Mouse (Mus musculus): Measurements from ENCODE around the gene Hacd3.
"Not testable (repeated sequence)": the region's sequence is repeated elsewhere in the genome, so short reads cannot be mapped to it uniquely, and the experiment has no call there.

Gene Hacd3

GRCm38 (mm10) chr9:65016978-65017827 lies 4.3 kb downstream of the Hacd3 start:
- no peak for DNase-seq (ENCODE audit: low read depth, low spot score)

GRCm38 (mm10) chr9:65016241-65016977 lies 5.1 kb downstream of the Hacd3 start:
- DNase-seq (ENCODE audit: low read depth, low spot score) = no peak

DNA sequence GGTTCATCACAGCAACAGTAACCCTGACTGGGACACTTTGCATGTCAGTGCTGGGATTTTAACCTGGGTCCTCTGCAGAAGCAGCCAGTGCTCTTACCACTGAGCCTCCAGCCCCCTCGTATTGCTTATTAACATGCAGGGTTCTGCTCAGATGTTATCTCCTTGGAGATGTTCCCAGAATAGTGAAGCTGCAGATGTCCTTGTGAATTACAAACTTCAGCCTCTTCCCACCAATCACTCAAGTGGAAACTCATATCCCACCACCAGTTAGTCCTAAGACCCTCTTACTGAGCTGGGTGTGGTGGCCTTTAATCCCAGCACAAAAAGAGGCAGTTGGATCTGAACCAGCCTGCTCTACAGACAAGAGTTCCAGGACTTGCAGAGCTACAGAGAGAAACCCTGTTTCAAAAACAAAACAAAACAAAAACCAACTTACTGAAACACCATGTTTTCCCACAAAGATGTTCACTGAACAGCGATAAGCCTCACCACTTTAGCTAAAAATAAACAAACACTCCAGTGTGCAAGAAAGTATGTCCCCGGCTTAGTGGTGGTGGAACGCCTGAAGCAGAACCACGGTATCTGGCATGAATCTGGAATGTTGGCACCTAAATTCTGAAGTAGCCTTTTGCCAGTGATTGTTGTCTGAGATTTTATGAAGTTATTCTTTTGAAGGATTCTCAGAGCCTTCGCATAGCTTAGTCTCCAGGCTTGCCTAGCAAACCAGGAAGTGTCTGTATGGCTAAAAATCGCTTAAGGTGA lies 5.9 kb downstream of the Hacd3 start:
- DNase-seq (ENCODE audit: low read depth, low spot score) = no peak

- peak; percentile 18 for DNase-seq (ENCODE audit: low read depth, low spot score)
Measured at GRCm38 (mm10) chr9:65011304-65011703, 10.2 kb downstream of the Hacd3 start.

DNA sequence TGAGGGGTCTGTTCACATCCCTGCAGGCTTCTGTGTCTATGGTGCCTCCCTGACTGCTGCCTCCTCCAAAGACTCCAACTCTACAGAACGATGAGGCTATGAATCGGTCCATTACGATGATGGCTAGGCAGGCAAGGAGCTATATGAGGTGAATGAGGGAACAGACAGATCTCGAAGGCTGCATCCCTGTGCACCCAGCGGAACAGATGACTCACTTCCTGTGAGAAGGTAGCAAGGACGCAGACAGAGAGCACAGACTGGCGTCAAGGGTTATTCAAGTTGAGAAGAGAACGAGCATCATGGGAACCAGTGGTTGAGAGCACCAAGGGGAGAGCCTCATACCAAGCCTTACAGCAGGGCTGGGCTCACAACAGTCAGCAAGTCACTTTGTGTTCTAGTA lies 10.9 kb downstream of the Hacd3 start:
- DNase-seq (ENCODE audit: low read depth, low spot score) = peak; percentile 20

DNA sequence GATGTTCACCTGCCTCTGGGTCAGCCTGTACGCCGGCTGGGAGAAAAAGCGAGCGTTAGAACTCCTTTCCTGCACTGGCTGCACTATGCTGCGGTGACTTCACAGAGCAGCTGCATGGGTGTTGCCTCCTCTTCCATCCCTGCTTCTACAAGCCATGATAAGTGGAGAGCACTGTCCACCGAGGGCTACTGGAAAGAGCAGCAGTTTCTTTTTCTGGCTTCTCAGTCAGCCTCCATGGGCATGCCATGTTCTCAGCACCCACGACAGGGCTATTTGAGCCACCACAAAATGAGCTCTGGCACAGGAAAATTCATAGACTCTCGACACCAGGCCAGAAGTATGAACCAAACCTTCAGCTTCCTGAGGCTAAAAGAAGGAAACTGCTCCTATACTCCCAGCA lies 15.8 kb downstream of the Hacd3 start:
- no peak for DNase-seq (ENCODE audit: low read depth, low spot score)

DNA sequence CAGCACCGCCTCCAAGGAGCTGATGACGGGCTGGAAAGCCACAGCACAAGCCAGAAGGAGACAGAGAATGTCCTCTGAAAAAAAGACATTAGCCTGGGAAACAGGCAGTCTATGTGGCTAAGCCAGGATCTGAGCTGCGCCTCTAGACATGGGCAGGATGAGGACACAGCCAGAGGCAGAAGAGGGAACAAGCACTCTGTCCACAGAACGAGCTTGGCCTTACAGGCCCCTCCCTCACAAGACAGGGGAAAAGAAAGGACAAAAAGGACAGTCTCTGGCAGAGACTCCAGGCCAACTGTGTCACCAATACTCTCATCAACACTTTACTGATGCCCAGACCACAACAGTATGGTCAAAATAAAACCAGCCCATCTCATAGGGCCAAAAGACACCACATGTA lies 20.0 kb downstream of the Hacd3 start:
- no peak for DNase-seq (ENCODE audit: low read depth, low spot score)

- not testable (repeated sequence) for DNase-seq (ENCODE audit: low read depth, low spot score)
Measured at GRCm38 (mm10) chr9:64995464-64995863, 26.0 kb downstream of the Hacd3 start.

- no peak for DNase-seq (ENCODE audit: low read depth, low spot score)
Measured at GRCm38 (mm10) chr9:64990291-64990690, 31.2 kb downstream of the Hacd3 start.

DNA sequence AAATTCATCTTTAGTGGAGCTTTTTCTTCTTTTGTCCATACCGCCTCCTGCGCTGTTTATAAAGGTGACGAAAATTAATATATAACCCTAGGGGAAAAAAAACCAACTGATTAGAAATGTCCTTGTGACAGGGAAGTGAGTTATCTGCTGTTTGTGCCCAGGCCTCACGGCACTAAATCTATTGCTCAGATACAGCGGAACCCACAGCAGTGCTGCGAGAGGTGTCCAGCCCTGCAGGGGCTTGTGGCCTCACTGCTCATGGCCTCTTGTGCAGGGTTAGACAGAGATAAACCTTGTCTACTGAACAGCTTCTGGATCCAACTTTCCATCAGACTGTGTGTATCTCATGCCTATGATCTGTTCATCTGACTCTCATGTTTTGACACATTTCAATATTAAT lies 33.0 kb downstream of the Hacd3 start:
- no peak for DNase-seq (ENCODE audit: low read depth, low spot score)

DNA sequence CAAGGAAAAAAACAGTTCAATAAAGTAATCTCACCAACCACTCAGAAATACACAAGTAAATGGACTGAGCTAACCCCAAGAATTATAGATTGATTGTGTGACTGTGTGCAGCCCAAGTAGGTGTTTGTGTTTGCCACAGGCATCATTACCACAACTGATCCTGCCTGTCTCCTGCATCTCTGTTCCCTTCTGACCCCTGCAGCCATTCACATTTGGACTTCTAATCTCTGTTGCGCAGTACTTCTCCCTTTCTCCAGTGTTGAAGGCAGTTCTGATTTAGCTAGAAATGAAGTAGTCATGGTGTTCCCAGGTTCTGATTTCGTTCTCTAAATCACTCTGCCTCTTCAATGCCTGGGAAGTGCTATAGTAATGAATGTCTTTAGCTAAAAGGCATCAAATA lies 33.8 kb downstream of the Hacd3 start:
- no peak for DNase-seq (ENCODE audit: low read depth, low spot score)

DNA sequence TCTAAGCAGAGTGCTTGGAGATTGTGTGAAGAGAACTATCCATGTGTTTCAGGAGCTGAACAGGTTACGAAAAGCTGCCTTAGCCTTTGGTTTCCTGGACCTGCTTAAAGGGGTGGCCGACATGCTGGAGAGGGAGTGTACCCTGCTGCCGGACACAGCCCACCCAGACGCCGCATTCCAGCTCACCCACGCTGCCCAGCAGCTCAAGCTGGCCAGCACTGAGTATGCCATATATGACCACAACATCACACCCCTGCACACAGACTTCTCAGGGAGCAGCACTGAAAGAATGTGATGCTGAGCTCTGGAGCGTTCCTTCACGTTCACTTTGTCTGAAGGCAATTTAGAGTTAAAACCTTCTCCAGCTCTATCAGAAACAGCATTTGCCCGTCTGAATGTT lies 35.7 kb downstream of the Hacd3 start:
- DNase-seq (ENCODE audit: low read depth, low spot score) = no peak

DNA sequence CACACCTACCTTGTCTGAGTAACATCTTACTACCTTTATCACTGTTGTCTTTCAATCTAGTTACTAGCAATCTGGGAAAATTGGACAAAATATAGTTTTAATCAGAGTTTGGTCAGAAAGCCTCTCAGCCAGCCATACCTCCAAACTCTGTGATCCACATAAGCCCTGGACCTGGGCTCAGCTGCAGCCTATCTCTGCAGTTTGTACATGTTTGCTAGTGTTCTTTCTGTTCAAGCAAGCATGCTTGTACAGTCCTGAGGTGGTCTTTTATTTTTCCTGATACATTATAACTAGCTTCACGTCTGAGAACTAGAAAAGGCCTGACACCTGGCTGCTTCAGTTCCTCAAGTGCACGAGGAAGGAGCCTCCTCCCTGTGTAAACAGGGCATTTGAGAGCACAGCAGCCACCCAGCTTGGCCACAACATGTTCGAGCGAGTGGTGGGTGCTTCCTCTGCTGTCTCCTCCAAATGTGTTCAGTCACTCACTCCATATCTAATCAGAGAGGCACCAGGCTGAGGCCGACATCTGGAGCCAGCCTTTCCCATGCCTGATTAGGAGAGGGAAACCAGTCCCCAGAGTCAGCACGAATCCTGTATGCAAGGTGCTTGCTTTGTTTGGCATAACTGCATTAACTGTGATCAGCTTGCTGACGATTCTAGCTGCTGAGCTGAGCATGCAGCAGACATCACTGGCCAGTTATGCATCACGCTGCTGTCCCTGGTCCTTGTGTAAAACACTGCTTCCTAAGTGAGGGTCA lies 36.3 kb downstream of the Hacd3 start:
- no peak for DNase-seq (ENCODE audit: low read depth, low spot score)

DNA sequence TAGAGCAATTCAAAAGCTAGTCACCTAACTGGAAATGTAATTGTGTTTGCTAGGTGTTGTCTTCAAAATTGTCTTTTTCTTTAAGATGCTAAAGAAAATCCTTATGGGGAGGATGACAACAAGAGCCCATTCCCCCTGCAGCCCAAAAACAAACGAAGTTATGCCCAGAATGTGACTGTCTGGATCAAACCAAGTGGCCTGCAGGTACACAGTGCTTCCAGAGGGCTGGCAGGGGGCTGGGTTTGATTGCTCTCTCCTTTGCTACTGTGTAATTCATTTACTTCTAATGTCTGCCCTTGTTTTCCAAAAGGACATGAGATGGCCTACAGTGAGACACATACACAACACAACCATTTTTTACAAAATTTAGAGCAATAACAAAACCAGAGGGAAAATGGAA lies 39.6 kb downstream of the Hacd3 start:
- no peak for DNase-seq (ENCODE audit: low read depth, low spot score)

- DNase-seq (ENCODE audit: low read depth, low spot score) = no peak
Measured at GRCm38 (mm10) chr9:64980548-64980947, 40.9 kb downstream of the Hacd3 start.

DNA sequence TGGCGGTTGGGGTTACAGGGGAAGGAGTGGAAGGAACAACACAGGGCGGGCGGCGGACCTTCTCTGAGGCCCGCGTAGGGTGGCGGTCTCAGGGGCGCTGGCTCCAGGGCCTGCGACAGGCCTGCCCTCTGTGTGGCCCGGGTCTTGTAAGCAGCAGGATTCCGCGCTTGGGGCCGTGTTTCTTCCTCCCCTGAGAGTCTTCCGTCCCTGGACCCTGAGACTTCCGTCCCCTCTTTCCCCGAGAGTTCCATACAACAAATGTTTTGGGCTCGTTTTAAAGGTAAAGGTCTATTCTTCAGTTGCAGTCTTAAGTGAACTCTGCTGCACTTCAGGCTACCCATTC lies 60.5 kb downstream of the Hacd3 start:
- DNase-seq (ENCODE audit: low read depth, low spot score) = no peak

DNA sequence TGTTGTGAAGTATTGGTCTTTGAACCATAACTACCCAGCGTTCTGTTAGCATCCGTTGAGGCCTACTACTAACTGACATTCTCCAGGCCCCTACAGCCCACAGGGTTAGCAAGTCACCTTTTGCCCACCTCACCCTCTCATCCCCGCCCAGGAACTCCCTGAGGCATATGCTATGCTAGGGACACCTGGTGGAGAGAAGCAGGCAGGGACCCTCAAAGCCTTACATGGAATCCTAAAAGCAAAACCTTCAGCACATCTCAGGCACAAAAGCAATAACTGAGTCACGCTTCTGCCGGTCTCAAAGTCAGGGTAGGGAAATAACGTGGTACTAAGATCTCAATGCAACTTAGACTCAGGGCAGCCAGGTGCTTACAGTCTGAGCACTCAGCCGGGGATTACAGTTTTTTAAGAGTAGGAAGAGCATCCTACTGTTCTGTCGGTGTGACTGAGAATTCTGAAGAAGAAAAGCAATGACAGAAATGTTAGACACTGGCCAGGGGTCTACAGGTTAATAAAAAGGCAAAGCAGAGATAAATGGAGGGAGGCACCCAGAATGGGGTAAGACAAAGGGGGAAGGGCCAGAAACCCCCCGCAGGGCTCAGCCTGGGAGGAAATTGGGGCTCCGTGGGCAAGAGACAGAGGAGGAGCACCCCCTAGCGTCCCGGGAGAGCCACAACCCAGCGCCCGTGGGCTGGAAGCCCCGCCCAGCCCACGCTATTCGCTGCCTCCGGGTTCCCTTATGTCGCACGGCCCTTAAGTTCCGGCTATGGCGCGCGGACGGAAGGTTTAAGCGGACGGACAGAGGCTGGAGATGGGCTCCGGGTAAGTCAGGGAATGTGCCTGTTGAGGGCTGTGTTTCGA lies 61.1 kb downstream of the Hacd3 start, which contains the start of gene Ints14:
Ints14 (plus strand) TSS at position 789 of the 861 bp plus-strand sequence.
- peak; percentile 99 for DNase-seq (ENCODE audit: low read depth, low spot score)

- DNase-seq (ENCODE audit: low read depth, low spot score) = no peak
Measured at GRCm38 (mm10) chr9:64957276-64957675, 64.2 kb downstream of the Hacd3 start.

DNA sequence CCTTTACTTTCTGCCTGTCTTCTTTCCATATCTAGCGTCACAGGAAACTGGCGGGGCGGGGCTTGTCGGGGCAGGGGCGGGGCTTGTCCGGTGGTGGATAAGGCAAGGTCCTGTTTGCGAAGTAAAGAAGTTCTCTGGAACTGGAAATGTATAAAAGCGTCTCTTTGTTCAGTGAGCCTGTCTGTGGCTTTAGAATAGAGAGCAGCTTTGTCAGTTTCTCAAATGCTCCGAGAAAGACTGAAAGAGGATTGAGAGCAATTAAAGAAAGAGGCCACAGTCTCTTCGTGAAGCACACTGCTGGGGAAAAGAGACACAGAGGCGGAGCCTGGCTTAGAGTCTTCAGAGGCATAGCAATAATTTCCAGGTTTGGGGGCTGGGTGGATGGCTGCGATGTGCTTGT lies 65.2 kb downstream of the Hacd3 start:
- DNase-seq (ENCODE audit: low read depth, low spot score) = peak; percentile 71

DNA sequence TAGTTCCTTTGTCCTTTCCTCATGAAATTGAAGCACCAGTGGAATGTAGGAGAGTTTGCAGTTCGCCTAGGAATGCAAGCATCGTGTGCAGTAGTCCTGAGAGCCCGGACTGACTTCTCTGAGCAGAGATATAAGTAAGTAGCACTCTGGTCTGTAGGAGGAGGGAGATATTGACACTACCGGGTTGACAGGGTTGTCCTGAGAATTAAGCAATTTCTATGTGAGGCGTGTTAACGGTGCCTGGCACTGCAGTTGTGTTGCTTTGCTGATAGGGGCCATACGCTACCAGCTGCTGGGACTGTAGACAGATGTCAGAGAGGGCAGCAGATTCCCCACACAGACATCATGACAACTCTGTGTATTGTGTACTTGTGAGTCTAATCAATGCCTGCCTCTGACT lies 68.3 kb downstream of the Hacd3 start:
- DNase-seq (ENCODE audit: low read depth, low spot score) = no peak

DNA sequence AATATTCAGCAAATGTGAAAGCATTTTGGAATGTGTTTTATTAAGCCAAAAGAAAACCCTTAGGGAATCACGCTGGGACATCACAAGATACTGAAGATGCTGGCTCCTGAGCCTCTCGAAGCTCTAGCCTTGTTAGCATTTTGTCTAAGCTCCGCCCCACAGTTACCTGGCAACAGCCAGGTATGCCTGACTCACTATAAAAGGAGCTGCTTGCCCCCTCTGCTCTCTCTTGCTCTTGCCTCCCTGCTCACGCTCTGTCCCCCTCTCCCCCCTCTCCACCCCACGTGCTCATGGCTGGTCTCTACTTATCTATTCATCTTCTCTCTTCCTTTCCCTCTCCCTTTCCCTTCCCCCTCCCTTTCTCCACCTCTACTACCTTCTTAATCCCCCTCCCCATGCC lies 69.4 kb downstream of the Hacd3 start:
- DNase-seq (ENCODE audit: low read depth, low spot score) = no peak

Measured in A20 (cell line).